Mouse (Mus musculus) cortical plate, adult 2 months (tissue): ENCODE measurements around the gene Golt1a.

Experiments used
- CTCF ChIP-seq: fragments of 200-500 bp; IDR thresholded peaks from 2 replicates; pipeline ENCODE4 v1.5.1; 2011; ENCODE audit warnings: mild to moderate bottlenecking, control low read depth, low read length; ENCODE audit not compliant: insufficient read depth; ENCODE audit errors: extremely low read depth
- POLR2A ChIP-seq: fragments of 200-500 bp; IDR thresholded peaks from 2 replicates; pipeline ENCODE4 v1.6.1; 2011; ENCODE audit warnings: mild to moderate bottlenecking, low read length, control low read depth; ENCODE audit not compliant: insufficient read depth; ENCODE audit errors: extremely low read depth

- no peak for TF ChIP-seq CTCF
- TF ChIP-seq POLR2A, result no peak
Measured at GRCm38 (mm10) chr1:133315775-133316174, 6.2 kb downstream of the Golt1a start.
